ENCODE assay signal across 14 mouse cellular contexts in genomic region chr2:45581549-45581925, GRCm38 (mm10).
DNase-seq lines count a peak whose midpoint lies in the region; ATAC-seq and TF ChIP-seq lines count a peak whose summit lies in the region.
"Had no signal": no experiment of that assay in that cellular context is flagged by ENCODE, and none has a peak within 500 bp of the region (broad histone marks: within the 10 kb centered on the region; RNA-seq: fewer than 3 reads in every experiment).

No protein-coding gene starts in this region.

- H3K4me1 ChIP-seq in heart, embryonic 11.5 days (ENCODE audit: control insufficient read depth, insufficient read depth, low read length): no peaks in the 10 kb centered on the region
- H3K4me1 ChIP-seq in brown adipose tissue, adult 24 weeks (ENCODE audit: control insufficient read depth, insufficient read depth, insufficient read length, low read length): peaks cover 2% of the 10 kb centered on the region; the same call in 1 of the 2 replicates
- peaks cover 2% of the 10 kb centered on the region; the same call in 1 of the 2 replicates for H3K4me1 ChIP-seq in liver, embryonic 11.5 days (replicated peaks; ENCODE audit: control insufficient read depth, insufficient read depth, low read length)
- H3K4me1 ChIP-seq: forebrain, embryonic 12.5 days; liver, embryonic 15.5 days had no signal

- no peaks in the 10 kb centered on the region for H3K9me3 ChIP-seq in heart, embryonic 11.5 days (replicated peaks; ENCODE audit: control insufficient read depth, low read length)
- H3K9me3 ChIP-seq in liver, embryonic 11.5 days (ENCODE audit: control insufficient read depth, low read length): no peaks in the 10 kb centered on the region
- H3K9me3 ChIP-seq: forebrain, embryonic 12.5 days; liver, embryonic 15.5 days had no signal

- ATAC-seq in heart, embryonic 11.5 days (replicated peaks; ENCODE audit: insufficient number of reproducible peaks, low FRiP score, low TSS enrichment): peak; percentile 55; the same call in 1 of the 2 replicates
- ATAC-seq in liver, embryonic 11.5 days (replicated peaks; ENCODE audit: low FRiP score): no peak
- no peak for ATAC-seq in monocyte, adult 5-6 weeks (replicated peaks; ENCODE audit: insufficient number of reproducible peaks, low FRiP score, low TSS enrichment, poor library complexity, severe bottlenecking)
- ATAC-seq: CD4-positive, CD25-positive, alpha-beta regulatory T cell, adult 4 months; hindbrain, embryonic 16.5 days had no signal

- 60% methylated on average over 4 of the region's 4 CpGs for WGBS in heart, embryonic 11.5 days (ENCODE audit: insufficient replicate concordance)
- 74% methylated on average over 4 of the region's 4 CpGs for WGBS in liver, embryonic 11.5 days

- no peak for DNase-seq in heart, postnatal 25 days (ENCODE audit: low spot score)
- no peak for DNase-seq in layer of hippocampus, adult 2 months (ENCODE audit: low spot score in 2 of 2)
- DNase-seq in layer of hippocampus, adult 9-11 months: no peak
- DNase-seq in heart, postnatal 4 days: peak; percentile 48
- DNase-seq in liver, embryonic 11.5 days (ENCODE audit: low spot score): no peak
- DNase-seq: spleen, adult 18-20 months had no signal

- intact Hi-C loops in heart, postnatal 25 days (cut with DNase I): no loop called here

- H3K4me2 ChIP-seq in heart, embryonic 11.5 days: no peak overlapping the region
- no peak overlapping the region for H3K4me2 ChIP-seq in liver, embryonic 11.5 days
- H3K4me2 ChIP-seq: forebrain, embryonic 12.5 days; liver, embryonic 15.5 days had no signal

- H3K27ac ChIP-seq in heart, embryonic 11.5 days (ENCODE audit: low read depth, low read length): no peak overlapping the region
- H3K27ac ChIP-seq in layer of hippocampus, adult 2 months: peak overlapping the region; percentile 74
- peak overlapping the region; percentile 82 for H3K27ac ChIP-seq in brown adipose tissue, adult 24 weeks (replicated peaks; ENCODE audit: low read depth, low read length)
- no peak overlapping the region for H3K27ac ChIP-seq in liver, embryonic 11.5 days (ENCODE audit: low read depth, low read length)
- H3K27ac ChIP-seq: forebrain, embryonic 12.5 days; liver, embryonic 15.5 days; stomach, postnatal 0 days had no signal

- H3K36me3 ChIP-seq in heart, embryonic 11.5 days (ENCODE audit: control insufficient read depth, insufficient read depth, low read length): no peaks in the 10 kb centered on the region
- no peaks in the 10 kb centered on the region for H3K36me3 ChIP-seq in liver, embryonic 11.5 days (ENCODE audit: control insufficient read depth, insufficient read depth, low read length)
- H3K36me3 ChIP-seq: forebrain, embryonic 12.5 days; liver, embryonic 15.5 days had no signal

- no peak overlapping the region for H3K9ac ChIP-seq in heart, embryonic 11.5 days (ENCODE audit: low read depth, low read length)
- H3K9ac ChIP-seq in liver, embryonic 11.5 days (ENCODE audit: low read depth, low read length): no peak overlapping the region
- H3K9ac ChIP-seq: forebrain, embryonic 12.5 days; liver, embryonic 15.5 days had no signal

- no peak overlapping the region for H3K4me3 ChIP-seq in heart, embryonic 11.5 days (ENCODE audit: low read depth, low read length)
- no peak overlapping the region for H3K4me3 ChIP-seq in layer of hippocampus, adult 2 months
- no peak overlapping the region for H3K4me3 ChIP-seq in brown adipose tissue, adult 24 weeks (ENCODE audit: insufficient read depth, low read depth, low read length)
- H3K4me3 ChIP-seq in liver, embryonic 11.5 days (ENCODE audit: low read depth, low read length): no peak overlapping the region
- H3K4me3 ChIP-seq: forebrain, embryonic 12.5 days; liver, embryonic 15.5 days had no signal

- TF ChIP-seq CTCF in layer of hippocampus, adult 2 months (conservative IDR thresholded peaks at IDR 0.05): no peak

- no peaks in the 10 kb centered on the region for H3K27me3 ChIP-seq in heart, embryonic 11.5 days (ENCODE audit: control insufficient read depth, insufficient read depth, low read length)
- no peaks in the 10 kb centered on the region for H3K27me3 ChIP-seq in liver, embryonic 11.5 days (replicated peaks; ENCODE audit: control insufficient read depth, insufficient read depth, low read length)
- H3K27me3 ChIP-seq: forebrain, embryonic 12.5 days; liver, embryonic 15.5 days had no signal

Comparison
In these comparisons a context has a peak if more than half of its experiments do, and no peak if none do; other contexts are left out.
1. H3K27ac ChIP-seq: peak in layer of hippocampus, adult 2 months (single experiment) and brown adipose tissue, adult 24 weeks (single experiment); none in heart, embryonic 11.5 days (single experiment) and liver, embryonic 11.5 days (single experiment).